In the genomic region with DNA sequence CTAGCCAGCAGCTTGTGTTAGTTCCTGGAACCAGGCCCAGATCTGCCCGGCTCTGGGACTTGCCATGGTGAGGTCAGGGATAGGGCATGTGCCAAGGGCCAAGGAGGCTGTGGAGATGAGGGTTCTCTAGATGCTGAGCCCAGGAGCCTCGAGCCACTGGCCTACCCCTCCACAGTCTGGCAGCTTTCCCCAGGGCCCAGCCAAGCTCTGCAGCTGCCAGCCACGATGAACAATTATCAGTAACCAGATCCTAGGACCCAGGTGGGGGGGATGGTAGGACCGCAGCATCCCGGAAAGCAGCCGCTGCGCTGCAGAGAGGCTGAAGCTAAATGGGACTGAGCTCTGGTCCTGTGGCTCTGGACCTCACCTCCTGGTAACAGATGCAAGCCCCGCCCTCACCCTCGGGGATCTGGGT, we compare ENCODE assay signal across 8 mouse cellular contexts. TPM values are rescaled to one million over a fixed set of nuclear protein-coding genes. Genes with fewer than 3 reads are reported as not detected.
DNase-seq lines count a peak whose midpoint lies in the region; ATAC-seq lines count a peak whose summit lies in the region.

No protein-coding gene starts in this region.

- intact Hi-C loops in heart, postnatal 14 days (cut with DNase I), result loop anchor here (5.0 kb wide), 1 partner anchor 227 kb away; the partner anchor contains the start of gene Lrrc2

- H3K27ac ChIP-seq in forebrain, embryonic 12.5 days, result no peak overlapping the region
- H3K27ac ChIP-seq in forebrain, embryonic 10.5 days, result no peak overlapping the region; the same call in 1 of the 2 replicates
- no peak overlapping the region for H3K27ac ChIP-seq in liver, embryonic 12.5 days

- peaks cover 23% of the 10 kb centered on the region for H3K4me1 ChIP-seq in forebrain, embryonic 12.5 days
- H3K4me1 ChIP-seq in forebrain, embryonic 10.5 days, result peaks cover 30% of the 10 kb centered on the region
- H3K4me1 ChIP-seq in liver, embryonic 12.5 days, result no peaks in the 10 kb centered on the region

- no peaks in the 10 kb centered on the region for H3K36me3 ChIP-seq in forebrain, embryonic 12.5 days (replicated peaks)
- peaks cover 35% of the 10 kb centered on the region for H3K36me3 ChIP-seq in forebrain, embryonic 10.5 days (replicated peaks)
- peaks cover 13% of the 10 kb centered on the region for H3K36me3 ChIP-seq in liver, embryonic 12.5 days

- H3K27me3 ChIP-seq in forebrain, embryonic 12.5 days, result peaks cover 55% of the 10 kb centered on the region
- peaks cover 63% of the 10 kb centered on the region for H3K27me3 ChIP-seq in forebrain, embryonic 10.5 days (ENCODE audit: poor library complexity, severe bottlenecking)
- H3K27me3 ChIP-seq in liver, embryonic 12.5 days (replicated peaks), result peaks cover 56% of the 10 kb centered on the region

- DNase-seq in forebrain, embryonic 10.5 days (ENCODE audit: extremely low spot score, low spot score), result no peak
- DNase-seq in right cerebral cortex, adult 18-20 months, result peak; percentile 32
- no peak for DNase-seq in right cerebral cortex, postnatal 25 days
- DNase-seq in heart, postnatal 14 days, result peak; percentile 45 to 64
- DNase-seq in layer of hippocampus, adult 8-10 months (ENCODE audit: low spot score in 2 of 2), result peak; percentile 47 to 50
- DNase-seq in testis, postnatal 10 days (ENCODE audit: low spot score), result peak; percentile 68

- no peak overlapping the region for H3K4me2 ChIP-seq in forebrain, embryonic 12.5 days
- H3K4me2 ChIP-seq in liver, embryonic 12.5 days, result no peak overlapping the region

- peak; percentile 57 for ATAC-seq in forebrain, embryonic 12.5 days (ENCODE audit: low FRiP score)
- no peak for ATAC-seq in liver, embryonic 12.5 days

- H3K9me3 ChIP-seq in forebrain, embryonic 12.5 days, result no peaks in the 10 kb centered on the region
- no peaks in the 10 kb centered on the region for H3K9me3 ChIP-seq in forebrain, embryonic 10.5 days
- H3K9me3 ChIP-seq in liver, embryonic 12.5 days (replicated peaks), result no peaks in the 10 kb centered on the region

- 6% methylated on average over 9 of the region's 9 CpGs for WGBS in forebrain, embryonic 12.5 days
- 10% methylated on average over 9 of the region's 9 CpGs for WGBS in forebrain, embryonic 10.5 days
- 29% methylated on average over 9 of the region's 9 CpGs for WGBS in liver, embryonic 12.5 days (ENCODE audit: insufficient replicate concordance)

- no peak overlapping the region for H3K4me3 ChIP-seq in forebrain, embryonic 12.5 days (replicated peaks)
- H3K4me3 ChIP-seq in forebrain, embryonic 10.5 days, result no peak overlapping the region
- no peak overlapping the region for H3K4me3 ChIP-seq in liver, embryonic 12.5 days

- no peak overlapping the region for H3K9ac ChIP-seq in forebrain, embryonic 12.5 days
- H3K9ac ChIP-seq in liver, embryonic 12.5 days, result no peak overlapping the region

RNA-seq across cellular contexts. Expression of gene Myl3, which starts 15.9 kb away (rescaled TPM):
- polyA plus RNA-seq in forebrain, embryonic 12.5 days (2016; fragmentation: Nextera tagmentation; extraction: Ambion mirVana), result 1.3 and 1.5 TPM in 2 replicates
- polyA plus RNA-seq in forebrain, embryonic 10.5 days (2016; fragmentation: Nextera tagmentation; extraction: Ambion mirVana), result 0.27 and 0.54 TPM in 2 replicates
- total RNA-seq in heart, postnatal 14 days (2021), result over 10,000 TPM; 11,266 to 12,112 TPM
- 1 to 10 TPM in 1 of 4 experiments, under 1 TPM in 1, not detected in 2; 0.74 to 1.9 TPM for total RNA-seq in layer of hippocampus, adult 8-10 months (2022)
- polyA plus RNA-seq in liver, embryonic 12.5 days (2016; fragmentation: Nextera tagmentation; extraction: Ambion mirVana), result 0.48 and 1.6 TPM in 2 replicates

RNA-seq across cellular contexts. Expression of gene Pth1r, which starts 21.2 kb away (rescaled TPM):
- polyA plus RNA-seq in forebrain, embryonic 12.5 days (2016; fragmentation: Nextera tagmentation; extraction: Ambion mirVana), result 16.1 and 18.6 TPM in 2 replicates
- polyA plus RNA-seq in forebrain, embryonic 10.5 days (2016; fragmentation: Nextera tagmentation; extraction: Ambion mirVana), result 19.2 and 23.0 TPM in 2 replicates
- total RNA-seq in heart, postnatal 14 days (2021), result 1 to 10 TPM; 9.1 TPM
- 10 to 100 TPM in 1 of 4 experiments, 1 to 10 TPM in 3; 6.1 to 10.5 (median 8.7) TPM for total RNA-seq in layer of hippocampus, adult 8-10 months (2022)
- polyA plus RNA-seq in liver, embryonic 12.5 days (2016; fragmentation: Nextera tagmentation; extraction: Ambion mirVana), result 7.8 and 9.1 TPM in 2 replicates

Comparison
In these comparisons a context has a peak if more than half of its experiments do, and no peak if none do; other contexts are left out.
1. DNase-seq: peak in right cerebral cortex, adult 18-20 months (single experiment), heart, postnatal 14 days (2 of 2), layer of hippocampus, adult 8-10 months (2 of 2) and testis, postnatal 10 days (single experiment); none in forebrain, embryonic 10.5 days (single experiment) and right cerebral cortex, postnatal 25 days (single experiment).